ENCODE assay signal across 22 mouse cellular contexts in the genomic region with DNA sequence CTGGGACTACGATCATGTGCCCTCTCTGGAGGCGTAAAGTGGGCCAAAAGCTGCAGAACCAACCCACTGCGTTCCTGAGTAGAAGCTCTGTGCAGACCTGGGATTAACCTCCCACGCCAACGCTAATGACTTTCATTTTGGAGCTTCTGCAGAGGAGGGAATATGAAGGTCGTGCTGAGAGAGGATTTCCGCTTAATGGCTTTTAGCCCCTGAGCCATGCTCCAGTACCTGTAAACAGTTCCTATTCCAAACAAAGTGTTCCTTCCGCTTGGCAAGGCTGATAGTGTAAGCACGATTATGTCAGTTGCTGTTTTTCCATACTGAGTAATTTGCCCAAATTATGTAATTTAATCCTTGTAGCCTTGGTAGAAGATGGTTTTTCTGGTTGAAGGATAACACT. TPM values are rescaled to one million over a fixed set of nuclear protein-coding genes. Genes with fewer than 3 reads are reported as not detected.
DNase-seq lines count a peak whose midpoint lies in the region; ATAC-seq lines count a peak whose summit lies in the region.
"Had no signal": no experiment of that assay in that cellular context is flagged by ENCODE, and none has a peak within 500 bp of the region (broad histone marks: within the 10 kb centered on the region; RNA-seq: fewer than 3 reads in every experiment).

No protein-coding gene starts in this region.

- no peak for ATAC-seq in heart, embryonic 11.5 days (replicated peaks; ENCODE audit: insufficient number of reproducible peaks, low FRiP score, low TSS enrichment)
- ATAC-seq in midbrain, embryonic 11.5 days (ENCODE audit: low FRiP score) = no peak
- ATAC-seq in midbrain, embryonic 13.5 days = no peak
- ATAC-seq: CD4-positive, CD25-positive, alpha-beta regulatory T cell, adult 4 months; forebrain, embryonic 14.5 days had no signal

- no peak overlapping the region for H3K4me3 ChIP-seq in heart, embryonic 11.5 days (ENCODE audit: low read depth, low read length)
- no peak overlapping the region for H3K4me3 ChIP-seq in midbrain, embryonic 11.5 days (ENCODE audit: low read depth, low read length)
- H3K4me3 ChIP-seq in midbrain, embryonic 13.5 days (replicated peaks) = no peak overlapping the region
- H3K4me3 ChIP-seq: forebrain, embryonic 10.5 days; gastrocnemius, adult 2 months; heart, embryonic 13.5 days; hindbrain, embryonic 15.5 days had no signal

- H3K9ac ChIP-seq in heart, embryonic 11.5 days (ENCODE audit: low read depth, low read length) = no peak overlapping the region
- no peak overlapping the region for H3K9ac ChIP-seq in midbrain, embryonic 11.5 days (ENCODE audit: low read length)
- H3K9ac ChIP-seq in midbrain, embryonic 13.5 days (replicated peaks) = no peak overlapping the region
- H3K9ac ChIP-seq: heart, embryonic 13.5 days; hindbrain, embryonic 15.5 days had no signal

- peaks cover 21% of the 10 kb centered on the region for H3K4me1 ChIP-seq in heart, embryonic 11.5 days (ENCODE audit: control insufficient read depth, insufficient read depth, low read length)
- H3K4me1 ChIP-seq in midbrain, embryonic 11.5 days (ENCODE audit: control insufficient read depth, insufficient read depth, low read length) = no peaks in the 10 kb centered on the region
- 0 out of 2 replicates have a peak, but pooled peaks cover 2% of the 10 kb centered on the region for H3K4me1 ChIP-seq in midbrain, embryonic 13.5 days (replicated peaks)
- H3K4me1 ChIP-seq: hindbrain, embryonic 15.5 days had no signal

- WGBS in heart, embryonic 11.5 days (ENCODE audit: insufficient replicate concordance) = 69% methylated on average over 9 of the region's 9 CpGs
- 88% methylated on average over 9 of the region's 9 CpGs for WGBS in midbrain, embryonic 11.5 days
- WGBS in midbrain, embryonic 13.5 days = 86% methylated on average over 9 of the region's 9 CpGs

- no peak overlapping the region for H3K27ac ChIP-seq in heart, embryonic 11.5 days (ENCODE audit: low read depth, low read length)
- H3K27ac ChIP-seq in midbrain, embryonic 11.5 days (ENCODE audit: low read depth, low read length) = no peak overlapping the region
- H3K27ac ChIP-seq in midbrain, embryonic 13.5 days = no peak overlapping the region
- H3K27ac ChIP-seq: forebrain, embryonic 10.5 days; gastrocnemius, adult 2 months; heart, embryonic 13.5 days; hindbrain, embryonic 15.5 days had no signal

- H3K27me3 ChIP-seq in heart, embryonic 11.5 days (ENCODE audit: control insufficient read depth, insufficient read depth, low read length) = peaks cover 14% of the 10 kb centered on the region; the same call in 1 of the 2 replicates
- H3K27me3 ChIP-seq in midbrain, embryonic 11.5 days (ENCODE audit: control insufficient read depth, insufficient read depth, low read length) = no peaks in the 10 kb centered on the region
- no peaks in the 10 kb centered on the region for H3K27me3 ChIP-seq in midbrain, embryonic 13.5 days
- H3K27me3 ChIP-seq: hindbrain, embryonic 15.5 days had no signal

- no peaks in the 10 kb centered on the region for H3K9me3 ChIP-seq in heart, embryonic 11.5 days (replicated peaks; ENCODE audit: control insufficient read depth, low read length)
- H3K9me3 ChIP-seq in midbrain, embryonic 11.5 days (ENCODE audit: control insufficient read depth, low read length) = no peaks in the 10 kb centered on the region
- H3K9me3 ChIP-seq in midbrain, embryonic 13.5 days = no peaks in the 10 kb centered on the region
- H3K9me3 ChIP-seq: forebrain, embryonic 10.5 days; G1E; heart, embryonic 13.5 days; hindbrain, embryonic 15.5 days had no signal

- H3K36me3 ChIP-seq in heart, embryonic 11.5 days (ENCODE audit: control insufficient read depth, insufficient read depth, low read length) = no peaks in the 10 kb centered on the region
- H3K36me3 ChIP-seq in midbrain, embryonic 11.5 days (ENCODE audit: control insufficient read depth, insufficient read depth, low read length) = no peaks in the 10 kb centered on the region
- no peaks in the 10 kb centered on the region for H3K36me3 ChIP-seq in midbrain, embryonic 13.5 days
- H3K36me3 ChIP-seq: forebrain, embryonic 10.5 days; G1E; heart, embryonic 13.5 days; hindbrain, embryonic 15.5 days had no signal

- peak; percentile 92 for DNase-seq in heart, adult 11 months
- peak; percentile 77 for DNase-seq in midbrain, embryonic 11.5 days (ENCODE audit: low spot score, missing footprints)
- peak; percentile 31 for DNase-seq in lung, postnatal 10 days
- peak; percentile 12 for DNase-seq in telencephalon, adult 2 months (ENCODE audit: low read depth, low spot score)
- no peak for DNase-seq in retina, embryonic 14.5 days (ENCODE audit: low spot score)
- no peak for DNase-seq in MN1 (ENCODE audit: low spot score)
- DNase-seq: adrenal gland, postnatal 10 days; B cell, adult 2 months; cerebellum, adult 11-12 months; cerebellum, adult 9-10 months; cerebellum, postnatal 25 days; gastrocnemius, adult 2 months; gastrocnemius, postnatal 25 days; heart, postnatal 36 days had no signal

- no peak overlapping the region for H3K4me2 ChIP-seq in heart, embryonic 11.5 days
- no peak overlapping the region for H3K4me2 ChIP-seq in midbrain, embryonic 11.5 days
- no peak overlapping the region for H3K4me2 ChIP-seq in midbrain, embryonic 13.5 days (replicated peaks)
- H3K4me2 ChIP-seq: heart, embryonic 13.5 days; hindbrain, embryonic 15.5 days had no signal

RNA-seq across cellular contexts. Expression of a gene that starts 33.6 kb away (rescaled TPM):
- polyA plus RNA-seq in heart, embryonic 11.5 days (2014; fragmentation: Nextera tagmentation; extraction: Ambion mirVana) = 54.7 and 63.0 TPM in 2 replicates
- polyA plus RNA-seq in midbrain, embryonic 11.5 days (2014; fragmentation: Nextera tagmentation; extraction: Ambion mirVana) = 43.6 and 45.6 TPM in 2 replicates
- 84.4 and 89.8 TPM in 2 replicates for polyA plus RNA-seq in midbrain, embryonic 13.5 days (2015; fragmentation: Nextera tagmentation; extraction: Ambion mirVana)

Comparison
In these comparisons a context has a peak if more than half of its experiments do, and no peak if none do; other contexts are left out.
1. DNase-seq: peak in heart, adult 11 months (single experiment), midbrain, embryonic 11.5 days (single experiment), lung, postnatal 10 days (single experiment) and telencephalon, adult 2 months (single experiment); none in retina, embryonic 14.5 days (single experiment) and MN1 (single experiment).